In genomic region chr1:36133647-36134046, GRCm38 (mm10) we compare ENCODE assay signal across 19 mouse cellular contexts.
DNase-seq lines count a peak whose midpoint lies in the region; ATAC-seq and TF ChIP-seq lines count a peak whose summit lies in the region.
"Had no signal": no experiment of that assay in that cellular context is flagged by ENCODE, and none has a peak within 500 bp of the region (broad histone marks: within the 10 kb centered on the region; RNA-seq: fewer than 3 reads in every experiment).

No protein-coding gene starts in this region.

- no peak overlapping the region for H3K4me2 ChIP-seq in liver, embryonic 12.5 days
- H3K4me2 ChIP-seq: forebrain, embryonic 13.5 days; hindbrain, embryonic 15.5 days; lung, embryonic 14.5 days; neural tube, embryonic 13.5 days; stomach, embryonic 15.5 days had no signal

- no peak overlapping the region for H3K4me3 ChIP-seq in liver, embryonic 12.5 days
- H3K4me3 ChIP-seq in small intestine, adult 2 months (ENCODE audit: low read depth, low read length) = no peak overlapping the region
- no peak overlapping the region for H3K4me3 ChIP-seq in gastrocnemius, adult 2 months
- H3K4me3 ChIP-seq: forebrain, embryonic 13.5 days; hindbrain, embryonic 15.5 days; limb, embryonic 10.5 days; megakaryocyte, embryonic 14.5 days; neural tube, embryonic 13.5 days; stomach, embryonic 15.5 days had no signal

- no peak for TF ChIP-seq CTCF in small intestine, adult 2 months (IDR thresholded peaks at IDR 0.05; ENCODE audit: extremely low read depth, insufficient read length, insufficient replicate concordance, low read depth, low read length)
- TF ChIP-seq CTCF in gastrocnemius, adult 2 months (IDR thresholded peaks at IDR 0.05) = no peak

- peak overlapping the region; percentile 11; the same call in 1 of the 2 replicates for H3K27ac ChIP-seq in liver, embryonic 12.5 days
- H3K27ac ChIP-seq in small intestine, adult 2 months (ENCODE audit: insufficient read depth, low read depth, low read length) = 0 out of 2 replicates have a peak overlapping the region, but pooled peaks have one; percentile 51
- no peak overlapping the region for H3K27ac ChIP-seq in gastrocnemius, adult 2 months
- H3K27ac ChIP-seq: forebrain, embryonic 13.5 days; hindbrain, embryonic 15.5 days; limb, embryonic 10.5 days; neural tube, embryonic 13.5 days; stomach, embryonic 15.5 days had no signal

- H3K27me3 ChIP-seq in liver, embryonic 12.5 days (replicated peaks) = no peaks in the 10 kb centered on the region
- no peaks in the 10 kb centered on the region for H3K27me3 ChIP-seq in small intestine, adult 2 months (ENCODE audit: control insufficient read depth, insufficient read depth, low read length)
- H3K27me3 ChIP-seq: forebrain, embryonic 13.5 days; hindbrain, embryonic 15.5 days; neural tube, embryonic 13.5 days; stomach, embryonic 15.5 days had no signal

- no peak for ATAC-seq in liver, embryonic 12.5 days
- peak; percentile 22; the same call in 1 of the 2 replicates for ATAC-seq in common myeloid progenitor, adult 5-6 weeks (replicated peaks; ENCODE audit: low read depth, poor library complexity, severe bottlenecking)
- ATAC-seq: forebrain, embryonic 13.5 days had no signal

- intact Hi-C loops in heart, postnatal 36 days (cut with DNase I) = loop anchor here (2.0 to 10.0 kb wide), 5 partner anchors 65 to 1239 kb away; partner anchors contain the start of gene Hs6st1
- intact Hi-C loops in gastrocnemius, adult 2 months (cut with DNase I) = loop anchor here (5.0 to 10.0 kb wide), 3 partner anchors 259 to 406 kb away; no protein-coding TSS in a partner anchor

- H3K9ac ChIP-seq in liver, embryonic 12.5 days = no peak overlapping the region
- H3K9ac ChIP-seq: forebrain, embryonic 13.5 days; hindbrain, embryonic 15.5 days; lung, embryonic 14.5 days; neural tube, embryonic 13.5 days; stomach, embryonic 15.5 days had no signal

- peak; percentile 20 for DNase-seq in heart, adult 8-10 months (ENCODE audit: low spot score)
- DNase-seq in heart, postnatal 36 days = no peak
- DNase-seq in liver = no peak
- DNase-seq in gastrocnemius, adult 2 months = no peak
- no peak for DNase-seq in gastrocnemius, postnatal 4 days (ENCODE audit: low spot score in 2 of 2)
- DNase-seq: cerebellum, adult 9-10 months; kidney, adult 9 months; kidney, postnatal 4 days; lung, embryonic 14.5 days; right cerebral cortex, postnatal 25 days had no signal

- H3K36me3 ChIP-seq in liver, embryonic 12.5 days = no peaks in the 10 kb centered on the region
- H3K36me3 ChIP-seq in small intestine, adult 2 months (ENCODE audit: control insufficient read depth, insufficient read depth, low read length) = no peaks in the 10 kb centered on the region
- H3K36me3 ChIP-seq: hindbrain, embryonic 15.5 days; limb, embryonic 10.5 days; neural tube, embryonic 13.5 days; stomach, embryonic 15.5 days had no signal

- H3K4me1 ChIP-seq in liver, embryonic 12.5 days = peaks cover 48% of the 10 kb centered on the region
- H3K4me1 ChIP-seq in small intestine, adult 2 months (ENCODE audit: control insufficient read depth, insufficient read depth, insufficient read length, low read length) = peaks cover 7% of the 10 kb centered on the region
- H3K4me1 ChIP-seq: forebrain, embryonic 13.5 days; hindbrain, embryonic 15.5 days; neural tube, embryonic 13.5 days had no signal

- WGBS in liver, embryonic 12.5 days (ENCODE audit: insufficient replicate concordance) = 51% methylated on average over 3 of the region's 3 CpGs
- WGBS in small intestine, adult 2 months = 72% methylated on average over 3 of the region's 3 CpGs

- H3K9me3 ChIP-seq in liver, embryonic 12.5 days (replicated peaks) = no peaks in the 10 kb centered on the region
- H3K9me3 ChIP-seq: forebrain, embryonic 13.5 days; hindbrain, embryonic 15.5 days; limb, embryonic 10.5 days; megakaryocyte, embryonic 14.5 days; neural tube, embryonic 13.5 days; stomach, embryonic 15.5 days had no signal

- no peak for TF ChIP-seq POLR2A in small intestine, adult 2 months (IDR thresholded peaks at IDR 0.05; ENCODE audit: low read depth, low read length)
